Mouse (Mus musculus) right cerebral cortex, adult 18-20 months (tissue): ENCODE measurements at regions not wholly inside any gene's neighbourhood (a gene's known extent, or its start where the extent isn't known, plus 50 kb on each side); places are given as distances from the start of the nearest gene placed in this dataset.

Experiments
- DNase-seq: peaks from one replicate; pipeline ENCODE4 v3.0.0; 2022; ENCODE audit warnings: mixed read lengths

DNA sequence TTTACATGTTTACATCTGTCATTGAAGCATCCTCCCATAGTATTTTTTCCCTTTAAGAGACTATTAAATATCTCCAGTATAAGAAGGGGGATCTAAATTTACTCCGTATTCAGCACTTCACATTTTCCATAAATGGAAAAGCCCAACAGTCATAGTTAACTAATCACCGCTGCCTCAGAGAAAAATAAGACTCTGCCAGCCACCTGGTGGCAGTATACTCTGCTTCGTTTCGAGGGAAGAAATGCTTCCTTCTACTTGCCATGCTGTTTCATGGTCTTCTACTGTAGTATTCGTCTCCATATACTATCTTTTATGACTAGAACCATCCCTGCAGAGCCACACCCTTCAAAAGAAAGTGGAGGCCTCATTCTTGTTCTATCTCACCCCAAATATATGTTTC is 52.0 kb upstream of the Tro start:
- DNase-seq: peak; percentile 15
